Mouse (Mus musculus) thymus, postnatal 25 days (tissue): ENCODE data around the gene Trub2.

Experiments used
- DNase-seq: peaks from one replicate; pipeline ENCODE4 v3.0.0; 2022

Trub2 gene

DNA sequence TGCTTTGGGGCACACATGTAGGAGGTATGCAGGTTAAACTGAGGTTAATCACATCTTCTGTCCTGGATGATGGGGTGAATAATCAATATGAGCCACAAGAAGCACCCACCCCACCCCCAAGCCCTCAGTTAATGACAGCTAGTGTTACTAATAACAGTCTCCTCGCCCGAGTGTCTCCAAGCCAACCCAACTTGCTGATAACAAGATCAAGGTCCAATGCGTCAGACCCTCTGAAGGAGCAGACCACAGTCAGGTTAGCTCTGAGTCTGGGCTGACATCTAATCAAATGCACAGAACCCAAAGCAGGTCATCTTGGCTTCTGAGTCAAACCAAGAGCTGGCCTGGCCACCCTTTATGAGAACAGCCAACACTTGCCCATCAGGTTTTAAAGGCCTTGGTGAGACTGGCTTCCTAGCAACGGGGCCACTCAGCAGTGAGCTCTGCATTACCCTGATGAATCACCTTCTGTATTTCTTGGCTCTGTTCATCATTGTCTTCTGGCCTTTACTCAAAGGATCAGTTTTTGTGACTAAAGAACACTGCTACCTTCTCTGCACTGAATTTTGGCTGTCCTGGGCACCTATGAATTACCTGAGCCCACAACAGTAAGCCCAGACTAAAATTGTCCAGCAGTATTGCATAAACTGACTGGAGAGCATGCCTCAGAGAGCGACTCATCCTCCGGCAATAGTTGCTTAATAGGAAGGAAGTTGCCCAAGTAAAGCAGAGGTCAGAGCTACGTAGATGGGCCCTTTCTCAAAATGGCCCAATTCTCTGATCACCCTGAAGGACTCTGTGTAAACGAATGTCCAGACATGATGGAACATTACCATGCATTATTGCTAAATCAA is 16.5 kb downstream of the Trub2 start:
- no peak for DNase-seq

- DNase-seq: no peak
Measured at GRCm38 (mm10) chr2:29770162-29770561, 18.1 kb downstream of the Trub2 start.

DNA sequence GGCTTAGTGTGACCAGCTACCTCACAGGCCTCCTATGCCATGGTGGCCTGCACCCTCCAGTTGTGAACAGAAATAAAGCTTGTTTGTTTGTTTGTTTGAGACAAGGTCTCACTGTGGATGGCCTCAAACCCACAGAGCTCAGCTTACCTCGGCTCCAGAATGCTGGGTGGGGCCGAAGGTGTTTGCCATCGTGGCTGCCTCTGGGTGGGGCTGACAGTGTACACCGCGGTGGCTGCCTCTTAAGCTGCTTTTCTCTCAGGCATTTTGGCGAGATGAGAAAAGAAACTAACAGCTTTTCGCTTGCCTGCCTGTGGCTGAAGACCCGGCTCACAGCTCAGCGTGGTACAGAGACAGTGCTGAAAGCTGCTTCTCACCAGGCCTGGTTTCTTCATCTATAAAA is 19.4 kb downstream of the Trub2 start:
- no peak for DNase-seq

DNA sequence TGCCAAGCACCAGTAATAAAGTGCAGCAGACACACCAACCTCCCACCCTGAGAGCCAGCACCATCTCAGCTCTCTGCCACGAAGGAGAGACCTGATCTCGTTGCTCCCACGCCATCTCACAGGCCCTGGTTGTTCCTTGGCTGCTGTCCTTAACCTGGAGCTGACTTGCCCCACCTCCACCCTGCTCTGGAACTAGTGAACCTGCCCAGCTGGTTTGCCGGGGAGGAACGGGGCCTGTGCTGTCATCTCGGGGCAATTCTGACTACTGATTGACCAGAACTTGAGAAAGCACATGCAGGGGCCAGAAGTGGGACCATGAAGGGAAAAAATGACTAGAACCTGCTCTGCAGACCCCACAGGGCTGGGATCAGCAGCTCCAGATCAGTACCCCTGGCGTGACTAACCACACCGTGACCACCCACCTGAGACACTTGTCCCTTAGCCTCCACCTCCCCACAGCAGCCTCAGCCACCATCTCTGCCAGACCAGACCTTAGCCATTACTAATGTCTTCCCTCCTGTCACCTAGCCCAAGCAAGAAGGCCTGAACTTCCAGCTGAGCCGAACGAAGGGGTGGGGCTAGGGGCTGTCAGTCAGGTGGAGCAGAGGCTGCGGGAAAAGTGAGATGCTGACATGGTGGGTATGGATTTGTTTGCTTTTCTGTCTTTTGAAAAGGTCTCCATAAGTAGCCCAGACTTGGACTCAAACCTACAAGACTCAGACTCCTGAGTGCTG is 20.2 kb downstream of the Trub2 start:
- no peak for DNase-seq

DNA sequence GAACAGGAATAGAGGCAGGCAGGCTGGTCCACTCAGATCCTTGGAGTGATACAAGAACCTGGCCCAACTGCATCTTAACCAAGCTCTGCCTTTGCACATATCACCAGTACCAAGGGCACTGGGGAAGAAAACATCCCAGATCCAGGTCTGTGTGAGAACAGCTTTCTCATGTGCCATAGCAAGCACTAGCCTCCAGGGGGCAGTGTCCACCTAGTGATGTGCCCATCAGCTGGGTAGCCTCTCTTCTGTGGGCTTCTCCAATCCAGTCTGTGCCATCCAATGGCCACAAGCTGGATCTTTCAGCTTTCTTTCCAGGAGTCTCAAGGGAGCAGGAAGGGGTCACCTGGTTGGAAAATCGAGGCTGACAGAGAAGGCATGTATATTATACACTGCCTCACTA is 23.5 kb downstream of the Trub2 start:
- peak; percentile 58 for DNase-seq

DNA sequence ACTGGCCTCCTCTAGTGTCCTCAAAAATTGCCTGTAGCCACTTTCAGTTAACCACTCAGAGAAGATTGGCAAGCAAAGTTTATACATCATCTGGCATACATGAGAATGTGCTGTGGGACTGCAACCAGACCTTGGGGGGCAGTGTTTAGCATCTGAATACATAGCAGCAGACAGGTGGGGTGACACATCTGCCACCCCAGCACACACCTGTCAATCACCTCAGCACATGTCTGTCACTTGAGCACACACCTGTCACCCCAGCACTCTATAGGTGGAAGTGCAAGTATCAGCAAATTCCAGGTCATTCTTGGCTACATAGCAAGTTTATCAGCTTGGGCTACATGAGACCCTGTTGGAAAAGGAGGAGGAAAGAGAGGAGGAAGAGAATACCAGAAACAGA is 32.6 kb downstream of the Trub2 start:
- no peak for DNase-seq

GRCm38 (mm10) chr2:29752397-29752796 is 35.9 kb downstream of the Trub2 start:
- no peak for DNase-seq

- no peak for DNase-seq
Measured at GRCm38 (mm10) chr2:29751497-29751896, 36.8 kb downstream of the Trub2 start, which contains the start of gene Gm13420. Gene Gm13420 (minus strand): TSS chr2:29751685.

- DNase-seq: no peak
Measured at GRCm38 (mm10) chr2:29748499-29748898, 39.8 kb downstream of the Trub2 start.

DNA sequence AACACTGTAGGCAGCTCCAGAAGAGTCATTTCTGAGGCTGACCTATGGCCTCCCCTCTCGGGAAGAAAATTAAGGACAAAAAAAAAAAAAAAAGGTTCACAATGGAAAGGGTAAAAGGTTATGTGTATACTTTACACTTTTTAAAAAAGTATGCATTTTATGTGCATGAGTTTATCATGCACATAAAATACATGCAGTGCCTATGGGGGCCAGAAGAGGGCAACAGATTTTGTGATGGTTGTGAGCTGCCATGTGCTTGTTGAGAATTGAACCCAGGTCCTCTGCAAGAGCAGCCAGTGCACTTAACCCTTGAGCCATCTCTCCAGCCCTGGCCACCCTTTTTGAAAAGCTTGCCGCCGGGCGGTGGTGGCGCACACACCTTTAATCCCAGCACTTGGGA is 40.5 kb downstream of the Trub2 start:
- DNase-seq: peak; percentile 46

DNA sequence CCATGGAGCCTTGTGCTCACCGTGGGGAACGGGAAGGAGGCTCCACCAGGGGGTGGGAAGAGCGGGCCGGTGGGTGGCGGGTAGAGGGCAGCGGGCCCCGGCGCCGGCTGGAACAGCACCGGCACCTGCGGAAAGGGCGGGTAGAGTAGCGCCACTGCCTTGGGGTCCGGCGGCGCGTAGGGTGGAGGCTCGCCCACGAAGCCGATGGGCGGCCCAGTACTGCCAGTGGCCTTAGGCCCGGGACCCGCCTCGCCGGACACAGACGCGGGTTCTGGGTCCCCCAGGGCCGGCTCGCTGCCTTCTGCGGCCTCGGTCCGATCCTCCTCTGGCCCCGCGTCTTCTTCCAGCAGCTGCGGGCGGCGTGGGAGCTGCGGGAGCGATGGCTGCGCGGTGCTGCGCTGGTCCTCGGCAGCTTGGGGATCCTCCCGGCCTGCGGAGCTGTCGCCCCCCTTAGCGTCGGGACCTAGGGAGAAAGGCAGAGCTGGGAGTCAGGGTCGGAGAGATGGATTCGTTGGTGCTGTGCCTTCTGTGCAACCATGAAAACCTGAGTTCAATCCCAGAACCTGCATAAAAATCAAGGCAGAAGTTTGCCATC is 41.0 kb downstream of the Trub2 start:
- no peak for DNase-seq

DNA sequence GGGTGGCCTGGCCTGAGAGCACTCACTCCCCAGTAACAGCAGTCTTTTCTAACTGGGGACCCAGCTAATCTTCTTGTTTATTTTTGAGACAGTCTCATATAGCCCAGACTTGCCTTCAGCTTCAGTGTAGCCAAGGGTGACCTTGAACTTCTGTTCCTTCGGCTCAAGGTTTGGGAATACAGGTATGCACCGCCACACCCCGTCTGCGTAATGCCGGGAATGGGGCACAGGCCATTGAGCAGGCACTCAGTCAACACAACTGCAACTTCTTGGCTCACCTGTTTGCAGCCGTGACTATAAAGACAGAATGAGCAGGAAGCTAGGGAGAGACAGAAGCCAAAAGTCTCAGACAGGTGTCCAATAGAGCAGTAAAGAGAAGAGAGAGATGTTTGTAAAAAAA is 44.0 kb downstream of the Trub2 start:
- DNase-seq: no peak

DNA sequence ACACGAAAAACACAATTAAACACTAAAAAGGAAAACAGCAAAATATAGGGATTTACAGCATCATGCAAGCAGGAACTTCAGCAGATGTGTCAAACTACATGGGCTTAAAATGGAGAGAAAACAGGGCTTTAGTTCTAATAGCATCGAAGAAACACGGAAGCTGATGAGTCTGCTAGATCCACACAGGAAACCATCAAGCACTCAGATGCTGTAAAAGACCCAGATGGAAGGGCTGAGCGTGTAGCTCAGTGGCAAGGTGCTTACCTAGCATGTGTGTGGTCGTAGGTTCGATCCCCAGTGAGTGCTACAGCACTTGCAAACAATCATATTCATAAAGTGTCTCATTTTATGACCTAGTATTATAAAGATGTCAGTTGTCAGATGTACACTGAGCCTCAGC is 47.1 kb downstream of the Trub2 start:
- DNase-seq: no peak

DNA sequence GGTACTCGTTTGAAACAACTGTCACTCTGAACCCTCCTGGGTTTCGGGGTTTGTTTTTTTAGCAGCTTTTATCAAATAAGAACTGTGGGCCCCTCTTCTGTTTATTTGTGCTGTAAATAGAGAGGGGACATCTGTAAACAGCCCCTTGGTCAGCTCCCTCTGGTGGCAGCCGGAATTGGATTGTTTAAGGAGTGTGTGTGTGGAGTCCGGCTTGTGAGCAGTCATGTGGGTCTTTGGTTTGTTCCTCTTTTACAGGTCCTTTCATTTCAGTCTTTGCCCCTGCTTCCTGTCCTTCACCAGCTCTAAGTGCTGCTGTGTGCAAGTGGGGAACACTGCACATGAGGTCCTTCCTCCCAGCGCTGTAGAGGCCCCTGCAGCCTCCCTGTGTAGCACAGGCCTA is 48.9 kb downstream of the Trub2 start:
- DNase-seq: no peak

GRCm38 (mm10) chr2:29738799-29739198 is 49.5 kb downstream of the Trub2 start:
- no peak for DNase-seq

- DNase-seq: no peak
Measured at GRCm38 (mm10) chr2:29737209-29737925, 50.9 kb downstream of the Trub2 start.

DNA sequence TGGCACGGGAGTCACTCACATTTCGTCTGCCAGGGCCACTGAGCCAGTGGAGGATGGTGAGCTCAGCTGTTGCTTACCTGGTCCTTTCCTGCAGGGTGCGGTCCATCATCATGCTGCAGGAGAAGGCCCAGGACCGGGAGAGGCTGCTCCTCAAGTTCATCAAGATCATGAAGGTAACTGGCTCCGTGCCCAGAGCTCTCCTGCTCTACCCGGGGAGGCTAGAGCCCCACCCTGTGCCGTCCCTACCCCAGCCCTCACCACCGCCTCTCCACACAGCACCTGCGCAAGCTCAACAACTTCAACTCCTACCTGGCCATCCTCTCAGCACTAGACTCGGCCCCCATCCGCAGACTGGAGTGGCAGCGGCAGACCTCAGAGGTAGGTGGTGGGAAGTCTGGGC is 52.6 kb downstream of the Trub2 start:
- DNase-seq: no peak

- DNase-seq: no peak
Measured at GRCm38 (mm10) chr2:29733348-29733747, 55.0 kb downstream of the Trub2 start.

DNA sequence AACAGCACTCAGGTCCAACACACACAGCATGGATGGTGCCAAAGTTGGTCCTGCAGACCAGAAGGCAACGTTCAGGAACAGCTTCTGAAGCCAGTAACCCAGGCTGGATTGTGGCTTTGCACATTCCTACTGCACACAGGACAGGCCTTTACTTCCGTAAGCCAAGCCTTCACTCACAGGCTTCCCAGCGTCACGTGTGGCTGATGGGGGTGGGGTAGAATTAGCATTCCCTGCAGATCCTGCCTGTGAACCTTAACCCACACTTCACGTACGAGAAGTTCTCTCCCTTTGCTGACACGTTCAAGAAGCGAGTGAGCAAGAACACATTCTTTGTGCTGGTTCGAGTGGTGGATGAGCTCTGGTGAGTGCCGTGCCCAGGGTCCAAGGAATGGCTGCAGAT is 55.7 kb downstream of the Trub2 start:
- DNase-seq: no peak

GRCm38 (mm10) chr2:29731545-29731944 is 56.8 kb downstream of the Trub2 start:
- DNase-seq: peak; percentile 63

DNA sequence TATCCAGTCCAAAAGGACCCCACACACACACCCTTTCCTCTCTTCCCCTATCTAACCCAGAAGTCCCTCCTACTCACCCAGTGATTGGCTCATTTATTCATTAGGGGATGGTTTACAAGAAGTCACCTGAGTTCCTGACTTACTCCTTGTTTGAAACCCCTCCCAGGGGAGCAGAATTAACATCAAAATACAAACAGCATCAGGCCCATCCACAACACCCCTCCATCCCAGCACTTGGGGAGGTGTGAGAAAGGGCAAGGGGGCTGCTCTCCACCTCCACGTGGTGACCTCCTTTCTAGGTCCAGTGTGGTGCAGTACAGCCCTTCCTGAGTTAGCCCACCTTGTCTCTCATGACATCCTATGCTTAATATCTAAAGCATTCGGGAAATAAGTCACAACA is 58.8 kb downstream of the Trub2 start:
- DNase-seq: no peak

GRCm38 (mm10) chr2:29724664-29725365 is 63.5 kb downstream of the Trub2 start:
- peak; percentile 45 for DNase-seq

DNA sequence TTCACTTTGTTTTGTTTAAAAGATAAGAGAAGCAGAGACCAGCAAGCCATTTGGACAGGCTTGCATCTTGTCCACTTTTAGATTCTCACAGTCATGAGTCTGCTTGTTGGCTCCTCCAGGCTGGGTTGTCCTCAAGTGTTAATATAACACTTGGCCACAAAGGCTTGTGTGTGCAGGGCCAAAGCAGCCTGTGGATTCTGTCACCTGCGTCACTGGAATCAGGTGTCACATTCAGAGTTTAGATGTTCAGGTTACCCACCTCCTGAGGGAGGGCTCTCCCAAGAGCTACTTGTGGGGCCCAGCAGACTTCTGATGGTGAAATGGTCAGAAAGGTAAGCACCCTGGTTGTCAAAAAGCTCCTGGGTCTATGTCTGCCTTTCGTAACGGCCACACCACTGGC is 65.2 kb downstream of the Trub2 start:
- DNase-seq: no peak
